Mouse (Mus musculus) right cerebral cortex, postnatal 10 days (tissue): Measurements from ENCODE around the gene Plxna2.

Source experiments
- DNase-seq, 2 experiments: peaks; one replicate each; pipeline ENCODE4 v3.0.0; 2021; ENCODE audit warnings: low spot score in 2 of 2

Plxna2 gene

DNA sequence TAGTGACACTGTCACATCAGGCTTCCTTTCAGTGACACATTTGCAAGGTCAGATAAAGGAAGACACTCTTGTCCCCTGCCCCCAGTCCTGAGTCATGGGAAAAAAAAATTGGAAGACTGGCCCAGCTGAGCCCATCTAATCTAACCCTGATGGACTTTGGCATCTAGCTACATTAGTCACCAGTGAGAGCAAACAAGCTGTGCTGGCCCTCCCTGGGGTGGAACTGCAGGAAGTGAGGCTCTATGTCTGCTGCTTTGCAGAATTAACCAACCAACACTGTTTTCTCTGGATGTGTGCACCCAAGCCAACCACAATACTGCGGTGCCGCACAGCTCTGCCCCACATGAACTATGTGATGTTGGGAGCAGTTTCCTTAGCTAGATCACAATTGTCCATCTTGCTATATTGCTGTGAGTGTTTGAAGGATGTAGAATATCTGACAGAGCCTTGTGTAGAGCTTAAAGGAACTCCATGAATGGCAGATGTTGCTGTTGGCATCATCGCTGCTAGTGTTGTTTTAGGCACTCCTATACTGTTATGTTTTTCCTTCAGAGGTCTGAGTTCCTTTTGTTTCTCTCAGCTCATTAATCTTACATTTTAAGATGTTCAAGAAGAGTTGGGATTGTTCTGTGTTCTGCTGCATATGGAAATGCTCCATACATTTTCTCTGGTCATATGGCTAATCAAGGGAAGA, 42.6 kb downstream of the Plxna2 start:
- no peak for DNase-seq

DNA sequence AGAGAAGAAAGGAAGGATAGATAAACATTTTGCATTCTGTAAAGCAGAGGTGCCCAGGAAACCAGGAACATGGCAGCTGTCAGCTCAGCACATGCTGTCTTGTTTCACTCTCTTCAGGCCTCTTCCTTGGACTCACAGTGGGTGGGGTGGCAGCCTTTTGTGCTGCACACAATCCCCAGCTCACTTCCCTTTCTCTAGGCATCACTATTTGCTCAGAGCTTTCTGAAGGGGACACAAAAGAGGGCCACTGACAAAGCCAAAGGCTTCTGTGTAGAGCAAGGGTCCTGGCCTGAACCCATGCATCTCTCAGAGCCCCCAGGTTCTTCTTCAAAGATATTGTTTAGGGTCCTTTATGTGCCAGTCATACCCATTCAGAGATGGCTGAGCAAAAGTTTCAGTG, 45.0 kb downstream of the Plxna2 start:
- DNase-seq: no peak

DNA sequence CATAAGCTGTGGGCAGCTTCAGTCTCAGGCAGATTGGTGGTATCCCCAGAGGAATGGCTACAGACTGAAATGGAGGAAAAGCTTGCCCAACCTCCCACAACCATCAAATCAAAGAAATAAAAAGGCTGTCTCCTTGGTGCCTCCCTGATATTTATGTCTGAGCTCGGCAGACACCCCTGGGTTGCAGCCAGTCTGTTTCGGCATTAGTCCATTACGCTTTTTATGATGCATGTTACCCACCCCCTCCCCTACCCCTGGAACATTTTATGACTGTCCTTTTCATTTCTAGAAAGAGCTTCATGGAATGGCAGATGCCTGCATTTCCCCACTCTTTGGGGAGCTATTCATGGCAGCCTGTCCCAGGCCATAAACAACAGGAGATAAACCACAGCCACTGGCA, 47.7 kb downstream of the Plxna2 start:
- DNase-seq: no peak

DNA sequence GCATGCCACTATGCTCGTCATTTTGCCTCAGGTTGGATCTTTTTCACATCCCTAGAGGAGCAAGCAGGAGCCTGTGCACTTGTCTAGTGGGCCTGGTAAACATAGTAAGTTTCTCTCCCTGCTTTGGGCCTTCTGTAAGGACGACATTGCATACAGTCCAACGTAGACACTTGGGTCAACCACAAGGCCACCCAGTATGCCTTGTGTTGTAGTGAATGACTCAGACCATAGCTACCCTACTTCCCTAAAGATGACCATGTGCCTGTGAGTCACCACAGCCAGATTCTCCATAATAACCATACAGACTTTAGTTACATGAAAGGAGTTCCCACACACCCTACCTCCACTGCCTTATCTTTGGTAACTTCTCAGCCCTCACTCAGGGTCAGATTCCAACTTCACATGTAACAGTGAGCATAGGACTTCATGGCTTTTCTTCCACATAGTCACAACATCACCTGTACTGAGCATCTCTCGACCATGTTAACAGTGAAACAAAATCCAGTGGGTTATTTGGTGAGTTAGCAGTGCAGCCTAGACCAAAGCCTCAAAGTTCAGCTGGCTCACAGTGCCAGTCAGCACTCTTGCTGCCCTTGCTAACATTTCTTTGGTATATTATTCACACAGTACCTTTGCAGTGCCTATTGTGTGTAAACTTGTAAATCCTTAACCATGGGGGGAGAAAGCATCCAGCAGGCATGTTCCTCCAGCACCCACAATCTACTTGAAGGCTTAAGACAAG, 53.9 kb downstream of the Plxna2 start:
- DNase-seq: no peak

DNA sequence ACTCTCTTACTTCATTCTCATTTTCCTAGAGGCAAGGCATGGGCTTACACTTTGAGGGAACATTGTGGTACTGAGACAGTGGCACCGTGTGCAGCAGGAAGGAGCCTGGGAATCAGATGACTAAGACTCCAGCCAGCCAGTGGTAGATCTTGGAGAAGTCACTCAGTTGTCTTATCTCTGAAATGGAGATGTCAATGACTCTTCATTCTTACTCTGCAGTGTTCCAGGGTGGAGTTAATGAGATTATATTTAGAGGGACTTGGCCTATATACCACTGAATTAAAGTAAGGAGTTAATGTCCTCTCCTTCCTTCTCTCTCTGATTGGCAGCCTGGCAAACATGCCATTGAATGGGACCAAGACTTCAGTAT, 54.5 kb downstream of the Plxna2 start:
- DNase-seq: no peak

DNA sequence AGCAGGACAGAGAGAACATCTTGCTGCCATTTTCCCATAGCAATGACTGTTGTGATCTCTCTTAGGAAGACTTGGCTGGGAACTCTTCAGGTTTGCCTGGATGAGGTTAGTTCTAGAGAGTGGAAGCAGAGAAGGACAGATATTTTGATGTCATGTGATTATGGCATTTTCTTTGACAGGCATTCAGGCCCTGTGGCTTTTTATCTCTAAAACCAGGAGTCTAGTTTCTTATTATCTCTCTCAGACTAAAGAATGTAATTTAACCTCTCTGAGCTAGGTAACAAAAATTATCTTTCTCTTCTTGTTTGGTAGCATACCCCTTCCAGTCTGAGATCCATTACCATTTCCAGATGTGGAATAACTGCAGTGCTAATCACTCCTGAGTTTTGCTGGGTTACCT, 55.2 kb downstream of the Plxna2 start:
- DNase-seq: no peak

DNA sequence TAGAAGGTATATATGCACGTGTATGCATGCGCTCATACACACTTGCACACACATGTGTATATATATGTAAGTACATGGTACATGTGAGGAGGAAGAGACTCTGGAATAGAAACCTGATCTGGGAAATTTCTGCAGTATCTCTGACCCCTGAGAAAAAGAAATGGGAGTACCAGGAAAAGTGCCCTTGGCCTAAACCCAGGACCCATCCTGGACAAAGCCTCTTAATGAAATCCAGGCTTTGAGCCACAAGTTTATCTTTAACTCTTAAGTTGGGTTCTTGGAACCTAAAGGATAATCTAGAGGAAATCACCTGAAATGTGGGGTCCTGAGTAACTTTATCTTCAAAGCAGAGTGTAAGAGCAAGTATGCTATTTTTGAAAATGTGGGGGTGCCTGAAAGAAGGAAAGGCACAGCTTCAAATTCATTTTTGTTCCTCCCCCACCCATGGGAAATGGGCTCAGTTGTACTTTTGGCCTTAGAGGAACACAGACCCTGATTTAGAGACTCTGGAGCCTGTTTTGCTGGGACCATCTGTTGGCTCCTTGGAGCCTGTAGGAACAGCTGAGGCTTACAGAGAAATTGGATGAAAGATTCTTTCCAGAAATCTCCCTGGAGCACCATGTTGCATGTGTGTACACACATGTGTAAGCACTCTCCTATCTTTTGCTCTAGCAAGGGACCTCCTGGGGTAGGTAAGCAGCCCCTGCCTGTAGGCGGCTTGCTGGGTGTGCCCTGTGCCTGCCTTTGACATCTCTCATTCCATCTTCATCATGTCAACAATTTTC, 57.3 kb downstream of the Plxna2 start:
- DNase-seq: peak; percentile 42 to 69

DNA sequence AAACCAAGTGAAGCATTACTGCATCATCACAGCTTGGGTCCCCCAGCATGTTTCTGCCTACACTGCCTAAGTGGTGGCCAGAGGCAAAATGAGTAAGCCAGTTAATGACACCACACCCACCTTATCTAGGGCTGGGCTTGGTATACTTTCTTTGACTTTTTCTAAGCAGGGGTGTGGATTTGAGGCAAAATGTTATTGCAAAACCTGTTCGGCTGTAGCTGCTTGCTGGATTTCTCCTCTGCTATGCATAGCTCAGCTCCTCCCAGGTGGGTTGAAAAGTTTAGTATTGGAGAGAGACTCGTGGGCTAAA, 57.8 kb downstream of the Plxna2 start:
- no peak for DNase-seq

DNA sequence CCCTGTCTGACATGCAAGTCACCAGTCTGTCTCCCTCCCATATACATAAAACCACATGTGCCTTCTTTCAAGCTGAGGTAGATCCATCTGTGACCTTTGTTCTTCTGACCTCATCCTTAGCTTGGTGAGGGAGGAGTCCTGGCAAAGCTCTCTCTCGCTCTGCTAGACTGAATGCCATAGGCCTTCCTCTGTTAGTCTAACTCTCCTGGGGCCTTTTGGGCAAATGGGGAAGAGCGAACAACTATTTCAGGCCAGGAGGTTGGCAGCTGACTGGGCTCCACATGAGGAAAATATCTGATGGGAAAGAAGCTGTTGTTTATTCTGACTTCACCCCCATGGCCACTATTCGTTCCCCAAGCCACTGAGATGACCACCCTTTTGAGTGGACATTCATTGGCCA, 59.9 kb downstream of the Plxna2 start:
- no peak for DNase-seq

DNA sequence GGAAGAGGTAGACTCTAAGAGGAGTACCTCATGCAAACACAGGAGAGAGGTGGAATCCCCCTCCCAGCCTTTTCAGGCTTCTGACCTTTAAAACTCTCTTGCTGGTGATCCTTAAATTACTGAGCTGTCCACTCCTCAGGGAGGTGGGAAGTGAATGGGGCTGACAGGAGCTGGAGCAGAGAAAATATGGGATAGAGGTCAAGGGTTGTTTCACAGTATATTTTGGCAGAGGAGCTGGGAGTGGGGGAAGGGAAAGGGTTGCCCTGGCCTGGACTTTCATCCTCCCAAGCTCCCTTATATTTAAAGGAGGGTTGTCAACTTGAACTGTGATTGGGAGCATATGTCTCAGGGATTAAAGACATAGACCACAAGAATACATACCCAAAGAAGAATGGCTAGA, 61.1 kb downstream of the Plxna2 start:
- DNase-seq: no peak

DNA sequence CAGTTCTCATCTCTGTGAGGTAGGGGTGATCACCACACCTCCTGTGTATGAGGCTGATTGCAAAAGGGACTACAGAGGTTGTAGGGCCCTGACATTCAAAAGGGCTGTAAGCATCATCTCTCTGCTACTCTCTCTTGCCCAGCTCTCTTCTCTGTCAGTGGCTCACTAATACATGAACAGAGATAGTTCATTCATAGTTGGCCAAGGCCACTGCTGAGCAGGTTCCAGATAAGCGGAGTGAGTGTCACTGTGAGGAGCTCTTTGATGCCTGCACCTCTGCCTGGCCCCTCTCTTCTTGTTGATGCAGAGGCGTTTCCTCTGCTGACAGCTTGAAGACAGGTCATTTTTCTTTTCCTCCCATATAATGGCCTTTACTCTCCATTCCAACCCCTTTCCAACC, 62.1 kb downstream of the Plxna2 start:
- no peak for DNase-seq

DNA sequence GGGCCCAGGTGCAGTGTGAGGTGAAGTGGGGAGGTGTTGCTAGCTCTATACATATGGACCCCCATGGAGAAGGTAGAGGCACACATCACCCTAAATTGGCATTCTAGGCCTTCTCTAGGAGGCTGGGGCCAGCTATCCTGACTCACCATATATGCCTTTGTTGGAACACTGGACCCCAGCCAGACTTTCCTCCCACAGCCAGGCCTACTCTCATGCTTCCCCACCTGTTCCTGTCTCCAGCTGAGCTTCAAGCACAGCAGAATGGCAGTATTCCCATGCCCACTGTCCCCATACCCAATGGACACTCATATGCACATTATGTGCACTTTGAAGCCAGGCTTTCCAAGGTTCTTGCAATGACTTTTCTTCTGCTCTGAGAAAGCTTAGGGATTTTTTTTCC, 64.0 kb downstream of the Plxna2 start:
- DNase-seq: peak; percentile 76 to 82

DNA sequence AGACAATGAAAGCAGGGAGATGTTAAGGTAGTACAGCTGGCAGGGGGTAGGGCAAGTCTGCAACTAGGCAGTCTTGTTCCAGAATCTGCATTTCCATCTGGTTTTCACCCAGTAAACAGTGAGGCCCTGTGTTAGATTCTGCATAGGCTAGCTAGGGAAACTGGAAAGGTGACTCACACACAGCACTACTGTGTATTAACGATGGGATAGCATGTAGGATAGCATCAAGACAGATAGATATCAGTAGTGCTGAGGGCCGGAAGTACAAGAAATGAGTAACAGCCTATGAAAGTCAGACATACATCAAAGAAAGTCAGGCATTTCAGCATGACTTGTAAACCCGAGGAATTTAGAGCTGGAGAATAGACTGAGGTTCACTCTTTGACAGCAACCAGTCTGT, 65.1 kb downstream of the Plxna2 start:
- no peak for DNase-seq

DNA sequence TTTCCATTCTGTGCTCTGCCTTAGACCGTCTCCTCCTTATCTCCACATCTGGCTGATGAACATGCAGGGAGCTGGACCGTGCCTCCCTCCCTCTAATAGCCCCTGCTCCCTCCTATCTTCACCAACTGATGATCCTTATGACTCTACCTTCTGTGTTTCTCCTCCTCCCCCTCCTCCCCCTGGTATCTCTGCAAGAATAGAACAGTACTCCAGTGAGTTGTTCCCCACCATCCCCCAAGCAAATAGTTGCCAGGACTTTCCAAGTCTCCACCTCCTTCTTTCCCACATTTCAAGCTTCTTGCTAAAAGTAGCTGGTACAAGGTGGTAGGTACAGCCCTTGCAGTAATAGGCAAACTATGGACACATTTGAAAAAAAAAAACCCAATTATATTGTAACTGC, 67.9 kb downstream of the Plxna2 start:
- DNase-seq: no peak

DNA sequence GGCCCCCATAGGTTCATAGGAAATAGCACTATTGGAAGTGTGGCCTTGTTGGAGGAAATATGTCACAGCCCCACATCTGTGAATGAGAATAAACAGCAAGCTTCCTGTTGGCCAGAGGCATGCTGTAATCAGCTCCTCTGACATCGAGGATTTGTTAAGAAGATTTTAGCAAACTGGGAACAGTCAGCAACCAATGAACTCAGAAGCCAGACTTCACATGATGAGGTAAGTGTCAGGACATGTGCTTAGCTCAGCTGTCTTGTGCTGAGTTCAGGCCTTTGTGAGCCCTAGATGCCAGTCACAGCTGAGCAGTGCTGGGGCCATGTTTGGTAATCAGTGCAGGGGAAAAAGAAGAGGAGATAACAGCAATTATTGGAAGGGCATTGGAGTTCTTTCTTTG, 69.7 kb downstream of the Plxna2 start:
- no peak for DNase-seq

DNA sequence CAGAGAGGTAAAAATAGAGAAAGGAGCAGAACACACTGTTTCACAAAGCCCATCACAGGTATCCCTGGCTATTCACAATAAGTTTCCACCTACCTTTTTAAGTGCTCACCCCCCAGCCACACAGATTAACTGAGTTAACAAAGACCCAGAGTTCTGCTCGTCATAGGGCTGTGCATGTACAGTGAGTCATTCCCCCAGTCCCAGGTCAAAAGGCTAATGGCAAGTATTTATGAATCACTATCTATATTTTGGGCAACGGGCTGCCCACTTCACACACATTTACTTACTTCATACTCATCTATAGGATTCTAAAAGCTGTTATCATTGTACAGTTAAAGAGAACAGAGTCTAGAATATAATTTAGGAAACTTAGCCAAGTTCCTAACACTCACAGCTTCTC, 70.1 kb downstream of the Plxna2 start:
- no peak for DNase-seq

DNA sequence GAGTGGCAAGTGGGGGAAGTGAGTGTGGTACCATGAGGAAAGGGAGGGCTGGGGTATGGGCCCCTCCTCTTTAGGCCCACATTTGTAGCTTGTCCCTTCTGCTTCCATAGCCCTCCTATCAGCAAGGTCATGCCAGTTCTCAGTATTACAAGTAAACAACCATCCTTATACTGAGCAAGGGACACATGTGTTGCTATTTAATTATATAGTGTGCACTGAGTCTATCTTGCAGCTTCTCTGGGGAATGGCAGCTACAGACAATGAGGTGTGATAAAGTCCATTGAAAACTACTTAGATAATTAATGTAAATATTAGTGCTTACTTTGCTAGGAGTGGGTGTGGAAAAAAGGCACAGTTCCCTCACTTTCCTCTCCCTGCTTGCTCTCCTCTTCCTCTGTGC, 75.0 kb downstream of the Plxna2 start:
- DNase-seq: no peak

DNA sequence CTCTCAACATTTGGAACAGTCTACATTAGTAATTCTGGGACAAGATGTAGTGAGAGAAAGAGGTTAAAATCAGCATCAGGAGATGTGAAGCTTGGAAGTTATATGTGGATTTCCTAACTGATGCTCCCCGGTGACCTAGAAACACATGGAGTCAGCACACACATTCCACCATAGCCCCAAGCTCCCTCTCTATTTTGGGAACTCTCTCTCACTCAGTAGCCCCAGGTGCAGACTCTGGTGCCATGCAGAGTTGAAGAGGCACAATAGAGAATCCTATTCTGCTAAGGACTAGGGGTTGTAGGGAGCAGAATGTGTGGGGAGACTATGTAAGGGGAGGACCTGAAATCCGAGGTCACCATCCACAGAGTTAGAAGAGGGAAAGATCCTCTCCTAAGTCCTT, 75.5 kb downstream of the Plxna2 start:
- no peak for DNase-seq

DNA sequence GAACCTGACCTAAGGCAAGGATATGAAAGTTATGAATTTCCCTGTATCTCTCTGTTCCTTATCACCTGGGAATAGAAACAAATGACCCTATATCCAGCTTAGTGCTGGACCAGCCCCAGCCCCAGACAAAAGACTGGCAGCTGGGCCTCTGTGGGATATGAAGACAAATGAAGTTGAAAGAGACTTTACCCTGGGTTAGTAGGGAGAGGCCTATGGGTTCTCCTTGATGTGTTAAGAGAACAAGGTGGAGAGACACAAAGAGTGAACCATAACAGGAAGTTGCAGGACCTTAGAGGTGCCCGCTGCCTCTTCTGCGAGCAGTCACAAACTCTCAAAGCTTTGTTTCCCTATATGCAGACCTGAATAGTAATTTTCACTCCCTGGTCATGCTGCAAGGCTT, 76.8 kb downstream of the Plxna2 start:
- DNase-seq: no peak

DNA sequence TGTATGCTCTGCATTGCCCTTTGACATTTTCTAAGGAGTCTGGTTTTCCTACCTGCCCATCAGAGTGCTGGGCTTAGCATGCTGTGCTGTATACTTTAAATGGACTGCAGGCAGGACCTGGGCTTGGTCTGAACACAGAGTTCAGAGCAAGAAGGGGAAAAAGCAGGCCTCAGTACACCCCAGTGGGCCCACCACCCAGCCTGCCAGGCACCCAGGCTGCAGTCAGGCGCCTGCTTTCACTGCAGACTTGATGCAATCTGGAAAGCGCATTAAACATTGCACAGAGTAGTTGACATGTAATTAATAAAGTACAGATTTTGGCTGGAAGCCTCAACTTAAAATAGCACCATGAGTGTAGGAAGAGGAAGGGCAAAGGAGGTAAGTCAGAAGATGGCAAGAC, 79.4 kb downstream of the Plxna2 start:
- DNase-seq: no peak

DNA sequence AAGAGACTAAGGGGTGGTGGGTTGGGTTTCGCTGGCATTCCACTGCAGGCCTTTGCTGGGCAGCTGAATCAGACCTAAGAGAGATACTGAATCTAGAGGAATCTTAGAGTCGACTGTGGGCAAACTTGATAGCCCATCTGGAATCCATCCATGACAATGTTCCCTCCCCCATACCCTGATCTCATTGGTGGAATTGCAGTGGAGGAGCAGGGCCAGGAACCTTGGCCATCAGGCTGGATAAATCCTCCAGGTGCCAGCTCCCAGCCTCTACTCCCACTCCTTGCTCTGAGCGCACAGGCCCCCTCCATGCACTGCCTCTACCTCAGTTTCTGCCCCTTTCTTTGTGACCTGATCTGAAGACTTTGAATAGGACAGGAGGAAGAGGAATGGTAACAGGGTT, 81.3 kb downstream of the Plxna2 start:
- no peak for DNase-seq

DNA sequence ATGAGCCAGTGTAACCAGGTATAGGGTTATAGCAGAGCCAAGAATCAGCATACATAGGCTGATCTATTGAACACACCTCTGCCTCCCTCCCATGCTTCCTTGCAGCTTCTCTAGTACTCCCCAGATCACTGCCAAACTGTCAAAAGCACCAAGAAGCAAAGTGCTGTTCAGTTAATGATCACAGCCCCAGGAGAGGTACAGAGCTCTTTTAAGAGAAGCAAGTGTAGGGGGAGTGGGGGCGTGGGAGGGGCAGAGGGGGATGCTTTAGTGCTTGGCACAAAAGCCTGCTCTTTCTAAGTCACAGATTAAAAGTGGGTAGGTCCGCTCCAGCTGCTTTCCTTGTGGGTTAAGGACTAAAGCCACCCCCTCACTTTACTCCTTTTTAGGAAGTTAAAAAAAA, 85.2 kb downstream of the Plxna2 start:
- DNase-seq: peak; percentile 38 to 53

DNA sequence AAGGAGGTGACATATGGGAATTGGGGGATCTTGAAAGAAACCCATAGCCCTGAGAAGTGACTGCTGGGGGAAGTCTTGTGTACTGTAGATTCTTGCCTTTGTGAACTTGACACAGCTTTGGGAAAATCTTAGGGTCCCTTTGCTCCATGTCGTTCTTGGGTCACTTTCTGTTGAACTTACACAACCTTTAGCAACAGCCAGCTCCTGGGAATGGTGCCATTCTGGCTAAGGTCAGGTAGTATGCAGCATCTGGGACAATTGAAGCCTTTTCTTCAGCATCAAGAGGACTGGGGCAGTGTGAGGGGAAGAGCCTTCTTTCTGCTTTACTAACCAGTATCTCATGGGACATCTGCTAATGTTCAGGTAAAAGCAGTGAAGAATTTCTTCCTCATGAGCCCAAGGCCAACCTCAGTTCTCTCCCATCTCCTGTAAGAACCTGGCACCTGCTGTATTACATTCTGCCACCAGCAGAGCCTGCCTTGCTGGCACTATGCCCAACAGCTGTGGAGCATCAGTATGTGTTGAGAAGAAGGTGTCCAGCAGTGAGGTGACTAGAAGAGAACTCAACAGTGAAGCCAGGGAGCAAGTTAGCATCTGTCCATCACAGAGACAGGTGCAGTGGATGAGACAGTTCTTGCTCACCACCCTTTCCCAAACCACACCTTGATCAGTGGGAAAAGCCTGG, 86.3 kb downstream of the Plxna2 start:
- DNase-seq: peak; percentile 40 to 46
